Mouse (Mus musculus): ENCODE results near the gene Mmp14.
A peak's percentile ranks its signal among the peaks of the same experiment; 100 is the strongest.

Gene Mmp14

GRCm38 (mm10) chr14:54413877-54414700 lies 17.3 kb upstream of the Mmp14 start:
- no peak for DNase-seq (ENCODE audit: low spot score in 2 of 2)

- no peak for DNase-seq (ENCODE audit: low spot score in 2 of 2)
Observed at GRCm38 (mm10) chr14:54415241-54416020, 16.0 kb upstream of the Mmp14 start.

- no peak for DNase-seq (ENCODE audit: low spot score in 2 of 2)
Observed at GRCm38 (mm10) chr14:54416229-54416775, 15.1 kb upstream of the Mmp14 start.

GRCm38 (mm10) chr14:54416830-54417229 lies 14.6 kb upstream of the Mmp14 start:
- DNase-seq (ENCODE audit: low spot score in 2 of 2), result no peak

- DNase-seq (ENCODE audit: low spot score in 2 of 2), result no peak
Observed at GRCm38 (mm10) chr14:54417623-54418081, 13.8 kb upstream of the Mmp14 start, which contains the start of gene Slc7a7. TSS of gene Slc7a7 (minus strand) at chr14:54417780.

- DNase-seq (ENCODE audit: low spot score in 2 of 2), result no peak
Observed at GRCm38 (mm10) chr14:54421014-54421413, 10.4 kb upstream of the Mmp14 start.

GRCm38 (mm10) chr14:54423406-54423805 lies 8.0 kb upstream of the Mmp14 start:
- no peak for DNase-seq (ENCODE audit: low spot score in 2 of 2)

- DNase-seq (ENCODE audit: low spot score in 2 of 2), result no peak
Observed at GRCm38 (mm10) chr14:54424634-54425033, 6.8 kb upstream of the Mmp14 start.

GRCm38 (mm10) chr14:54425540-54425939 lies 5.9 kb upstream of the Mmp14 start:
- DNase-seq (ENCODE audit: low spot score in 2 of 2), result no peak

- DNase-seq (ENCODE audit: low spot score in 2 of 2), result no peak
Observed at GRCm38 (mm10) chr14:54426003-54426688, 5.3 kb upstream of the Mmp14 start.

GRCm38 (mm10) chr14:54426689-54427398 lies 4.6 kb upstream of the Mmp14 start, which contains the start of gene Mrpl52:
TSS of gene Mrpl52 (plus strand) at chr14:54426909.
- peak; percentile 86 to 89 for DNase-seq (ENCODE audit: low spot score in 2 of 2)

- DNase-seq (ENCODE audit: low spot score in 2 of 2), result no peak
Observed at GRCm38 (mm10) chr14:54427696-54428095, 3.7 kb upstream of the Mmp14 start.

- no peak for DNase-seq (ENCODE audit: low spot score in 2 of 2)
Observed at GRCm38 (mm10) chr14:54428421-54428820, 3.0 kb upstream of the Mmp14 start.

GRCm38 (mm10) chr14:54429332-54430093 lies 1.9 kb upstream of the Mmp14 start:
- no peak for DNase-seq (ENCODE audit: low spot score in 2 of 2)

GRCm38 (mm10) chr14:54430406-54431145 lies 836 bp upstream of the Mmp14 start:
- no peak for DNase-seq (ENCODE audit: low spot score in 2 of 2)

- DNase-seq (ENCODE audit: low spot score in 2 of 2), result no peak
Observed at GRCm38 (mm10) chr14:54432078-54432836, 845 bp downstream of the Mmp14 start.

GRCm38 (mm10) chr14:54432837-54433830 lies 1.7 kb downstream of the Mmp14 start:
- DNase-seq (ENCODE audit: low spot score in 2 of 2), result no peak
